Mouse (Mus musculus) c-Kit-positive CD71-positive TER-119-positive erythroid progenitor cells, embryonic 14.5 days (primary cell): ENCODE data around the gene Gm26727.
"Not testable (repeated sequence)": the region's sequence is repeated elsewhere in the genome, so short reads cannot be mapped to it uniquely, and the experiment has no call there.

Experiments used
- DNase-seq: peaks from one replicate; pipeline ENCODE4 v3.0.0-alpha.2; 2013; ENCODE audit warnings: low spot score

Gm26727 gene

GRCm38 (mm10) chr2:67433081-67433480 is at the start of gene Gm26727:
Gene Gm26727 (minus strand): TSS chr2:67433181.
- DNase-seq: no peak

- no peak for DNase-seq
These were observed 48.1 kb upstream of the Gm26727 start for GRCm38 (mm10) chr2:67481051-67481450.

GRCm38 (mm10) chr2:67477753-67478152 is 44.8 kb upstream of the Gm26727 start:
- DNase-seq: peak; percentile 31

GRCm38 (mm10) chr2:67470030-67470429 is 37.0 kb upstream of the Gm26727 start:
- not testable (repeated sequence) for DNase-seq

- DNase-seq: no peak
These were observed 34.1 kb upstream of the Gm26727 start for GRCm38 (mm10) chr2:67467036-67467435.

- DNase-seq: no peak
These were observed 27.9 kb upstream of the Gm26727 start for GRCm38 (mm10) chr2:67460857-67461256.

- DNase-seq: no peak
These were observed 14.2 kb upstream of the Gm26727 start for GRCm38 (mm10) chr2:67447206-67447605.

GRCm38 (mm10) chr2:67446772-67447171 is 13.8 kb upstream of the Gm26727 start:
- no peak for DNase-seq

GRCm38 (mm10) chr2:67445780-67446179 is 12.8 kb upstream of the Gm26727 start, which contains the start of gene Xirp2:
Gene Xirp2 (plus strand): TSS chr2:67446002.
- DNase-seq: no peak

GRCm38 (mm10) chr2:67438309-67438708 is 5.3 kb upstream of the Gm26727 start:
- no peak for DNase-seq

GRCm38 (mm10) chr2:67422799-67423198 is 10.2 kb downstream of the Gm26727 start:
- DNase-seq: no peak

GRCm38 (mm10) chr2:67420853-67421252 is 12.1 kb downstream of the Gm26727 start:
- DNase-seq: no peak

GRCm38 (mm10) chr2:67413425-67413824 is 19.6 kb downstream of the Gm26727 start, which contains the start of gene Gm21830:
Gene Gm21830 (plus strand): TSS chr2:67413725.
- DNase-seq: not testable (repeated sequence)
